Mouse (Mus musculus) intestine, embryonic 16.5 days (tissue): ENCODE data around the gene Kifap3. TPM values are rescaled to one million over a fixed set of nuclear protein-coding genes. Genes with fewer than 3 reads are reported as not detected.
"Not testable (repeated sequence)": the region's sequence is repeated elsewhere in the genome, so short reads cannot be mapped to it uniquely, and the experiment has no call there.

Experiments used
- ATAC-seq: fragments of 200-750 bp; cut with Nextera tagmentation; 2 replicates; pipeline ENCODE4 v1.8.0; 2017; ENCODE audit warnings: moderate TSS enrichment, moderate library complexity
- H3K27ac ChIP-seq: fragments of 300-500 bp; sonication (generic); 2 replicates; pipeline ENCODE4 v1.5.1; 2014; ENCODE audit warnings: mild to moderate bottlenecking, low read length
- H3K27me3 ChIP-seq: fragments of 300-500 bp; sonication (generic); replicated peaks from 2 replicates; pipeline ENCODE4 v1.6.1; 2014; ENCODE audit warnings: low read length, control low read depth, mixed read lengths; ENCODE audit not compliant: control insufficient read depth, insufficient read depth
- H3K36me3 ChIP-seq: fragments of 300-500 bp; sonication (generic); 2 replicates; pipeline ENCODE4 v1.6.1; 2014; ENCODE audit warnings: low read length, control low read depth; ENCODE audit not compliant: control insufficient read depth, insufficient read depth
- H3K4me1 ChIP-seq: fragments of 300-500 bp; sonication (generic); 2 replicates; pipeline ENCODE4 v1.6.1; 2014; ENCODE audit warnings: low read length, control low read depth, mixed read lengths; ENCODE audit not compliant: control insufficient read depth, insufficient read depth
- H3K4me2 ChIP-seq: fragments of 300-500 bp; sonication (generic); 2 replicates; pipeline ENCODE4 v1.6.1; 2014; ENCODE audit warnings: low read depth, low read length, control low read depth
- H3K4me3 ChIP-seq: fragments of 300-500 bp; sonication (generic); 2 replicates; pipeline ENCODE4 v1.5.1; 2014; ENCODE audit warnings: mild to moderate bottlenecking, low read length
- H3K9ac ChIP-seq: fragments of 300-500 bp; sonication (generic); 2 replicates; pipeline ENCODE4 v1.6.1; 2014; ENCODE audit warnings: low read depth, low read length
- H3K9me3 ChIP-seq: fragments of 300-500 bp; sonication (generic); 2 replicates; pipeline ENCODE4 v1.6.1; 2016; ENCODE audit warnings: low read length, control low read depth; ENCODE audit not compliant: control insufficient read depth
- WGBS: fragments of 180-500 bp; shearing (Covaris S2); extraction: QIAGEN DNeasy Blood & Tissue Kit; methylation state at CpG from one replicate; pipeline ENCODE4 v1.1.7; 2014; 5-methylcytosine and 5-hydroxymethylcytosine counted together
- polyA plus RNA-seq: library from polyadenylated mRNA; unstranded; fragments of >200 nt; fragmentation: Nextera tagmentation; extraction: Ambion mirVana; gene quantifications from 2 replicates; pipeline ENCODE4 v1.2.1, GENCODE M21; 2015

Kifap3 gene
- polyA plus RNA-seq, 1 experiment from 2014 or later, result 17.0 TPM

DNA sequence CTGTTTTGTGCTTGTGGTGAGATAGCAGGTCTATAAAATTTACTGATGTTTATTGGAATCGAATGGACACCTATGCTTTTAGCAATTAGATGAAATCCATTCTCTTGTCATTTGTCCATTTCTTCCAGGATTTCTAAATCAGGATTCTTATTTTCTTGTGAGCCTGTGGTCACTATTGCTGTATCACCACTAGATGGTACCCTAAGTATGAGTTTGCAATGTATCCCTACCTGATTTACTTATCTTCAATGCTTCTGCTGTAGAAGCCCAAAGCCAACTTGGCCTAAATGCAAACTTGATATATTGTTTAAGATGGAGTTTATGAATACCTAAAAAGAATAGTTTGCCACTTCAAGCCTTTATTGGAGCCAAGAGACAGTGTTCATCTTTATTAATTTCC is 54.7 kb downstream of the Kifap3 start:
- H3K36me3 ChIP-seq, result no peaks in the 10 kb centered on the region
- no peaks in the 10 kb centered on the region for H3K27me3 ChIP-seq
- ATAC-seq, result no peak
- H3K27ac ChIP-seq, result no peak overlapping the region
- no peak overlapping the region for H3K4me3 ChIP-seq
- 66% methylated on average over 1 of the region's 1 CpGs for WGBS
- H3K4me1 ChIP-seq, result no peaks in the 10 kb centered on the region
- H3K9ac ChIP-seq, result no peak overlapping the region
- no peak overlapping the region for H3K4me2 ChIP-seq
- H3K9me3 ChIP-seq, result no peaks in the 10 kb centered on the region

DNA sequence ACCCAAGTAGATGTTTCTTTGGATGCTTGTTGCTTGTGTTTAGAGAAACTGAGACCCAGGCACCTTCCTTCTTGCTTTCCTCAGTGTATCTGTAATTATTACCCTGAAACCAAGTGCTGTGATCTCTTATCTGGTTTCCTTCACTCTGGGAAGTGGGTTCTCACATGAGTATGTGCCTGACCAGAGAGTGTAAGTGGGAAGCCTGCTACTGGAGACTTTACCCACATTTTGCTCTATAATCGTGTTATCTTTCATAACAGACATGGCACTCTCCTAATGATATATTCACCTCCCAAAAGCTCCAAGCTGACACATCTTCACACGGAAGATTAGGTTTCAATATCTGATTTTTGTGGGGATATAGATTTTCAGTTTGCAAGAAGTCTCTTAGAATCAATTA is 55.7 kb downstream of the Kifap3 start:
- H3K4me2 ChIP-seq, result no peak overlapping the region
- WGBS, result 89% methylated on average over 2 of the region's 2 CpGs

DNA sequence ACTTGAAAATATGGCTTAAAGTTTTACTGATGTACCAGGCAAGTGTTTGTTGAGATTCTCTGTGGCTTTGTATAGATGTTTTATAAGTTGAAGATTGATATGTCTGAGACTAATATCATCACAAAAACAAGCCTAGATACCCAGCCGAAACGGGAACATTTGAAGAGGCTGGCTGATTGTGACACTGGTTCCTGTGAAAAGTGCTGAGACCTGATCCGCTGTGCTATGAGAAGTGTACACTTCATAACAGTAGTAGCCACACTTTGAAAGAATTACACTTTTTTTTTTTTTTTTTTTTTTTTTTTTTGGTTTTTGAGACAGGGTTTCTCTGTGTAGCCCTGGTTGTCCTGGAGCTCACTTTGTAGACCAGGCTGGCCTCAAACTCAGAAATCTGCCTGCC is 59.1 kb downstream of the Kifap3 start:
- ATAC-seq, H3K9me3 ChIP-seq: not testable (repeated sequence)

More for the DNA sequence above, 55.7 kb downstream of the Kifap3 start:
- Histone ChIP-seq H3K4me3 (no peak overlapping the region), H3K27ac (no peak overlapping the region), H3K9ac (no peak overlapping the region), H3K36me3 (no peaks in the 10 kb centered on the region), H3K27me3 (no peaks in the 10 kb centered on the region), H3K4me1 (no peaks in the 10 kb centered on the region), H3K9me3 (no peaks in the 10 kb centered on the region)
- no peak for ATAC-seq

DNA sequence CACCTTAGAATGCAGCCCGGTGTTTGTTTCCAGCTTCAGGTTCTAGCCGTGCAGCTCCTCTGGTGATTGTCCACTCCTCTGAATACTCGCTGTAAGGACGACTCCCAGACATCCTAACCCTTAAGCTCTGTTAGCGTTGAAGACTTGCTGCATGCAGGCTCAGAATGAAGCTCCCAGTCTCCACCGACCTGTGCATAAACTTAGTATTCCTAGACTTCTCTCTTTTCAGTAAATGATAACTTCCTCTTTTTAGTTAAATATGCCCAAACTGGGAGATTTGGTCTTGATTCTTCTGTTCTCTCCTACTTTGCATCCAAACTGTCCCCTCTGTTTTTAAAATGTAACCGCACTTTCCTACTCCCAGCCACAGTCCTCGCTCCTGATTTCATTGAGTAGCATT is 61.2 kb downstream of the Kifap3 start:
- H3K36me3 ChIP-seq, result no peaks in the 10 kb centered on the region
- no peak overlapping the region for H3K9ac ChIP-seq
- no peak for ATAC-seq
- 86% methylated on average over 8 of the region's 8 CpGs for WGBS
- H3K27ac ChIP-seq, result no peak overlapping the region
- H3K9me3 ChIP-seq, result no peaks in the 10 kb centered on the region
- no peak overlapping the region for H3K4me2 ChIP-seq
- H3K4me3 ChIP-seq, result no peak overlapping the region
- H3K27me3 ChIP-seq, result no peaks in the 10 kb centered on the region
- H3K4me1 ChIP-seq, result no peaks in the 10 kb centered on the region

More for the DNA sequence above, 59.1 kb downstream of the Kifap3 start:
- H3K27me3 ChIP-seq, H3K4me1 ChIP-seq, H3K9ac ChIP-seq, H3K4me3 ChIP-seq, H3K4me2 ChIP-seq, H3K27ac ChIP-seq, H3K36me3 ChIP-seq: not testable (repeated sequence)
- WGBS, result 91% methylated on average over 3 of the region's 3 CpGs

DNA sequence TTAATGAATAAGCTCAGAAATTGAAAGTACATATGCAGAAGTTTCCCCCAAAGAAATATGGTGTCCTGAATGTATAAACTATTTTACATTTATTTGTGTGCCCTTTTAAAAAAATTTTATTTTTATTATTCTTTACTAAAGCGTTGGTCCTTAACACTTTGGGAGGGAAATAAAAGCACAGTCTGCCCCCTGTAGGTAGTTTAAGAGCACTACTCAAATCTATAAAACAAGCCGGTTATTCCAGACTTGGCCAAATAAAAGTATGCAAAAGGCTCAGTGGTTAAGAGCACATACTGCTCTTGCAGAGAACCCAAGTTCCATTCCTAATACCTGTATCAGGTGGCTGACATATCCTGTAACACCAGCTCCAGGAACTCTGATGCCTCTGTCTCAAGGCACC is 62.9 kb downstream of the Kifap3 start:
- H3K36me3 ChIP-seq, result no peaks in the 10 kb centered on the region
- 58% methylated on average over 2 of the region's 2 CpGs for WGBS
- no peak overlapping the region for H3K9ac ChIP-seq
- no peaks in the 10 kb centered on the region for H3K9me3 ChIP-seq
- H3K4me2 ChIP-seq, result no peak overlapping the region
- no peak for ATAC-seq
- no peak overlapping the region for H3K27ac ChIP-seq
- no peaks in the 10 kb centered on the region for H3K4me1 ChIP-seq
- H3K4me3 ChIP-seq, result no peak overlapping the region
- H3K27me3 ChIP-seq, result no peaks in the 10 kb centered on the region

DNA sequence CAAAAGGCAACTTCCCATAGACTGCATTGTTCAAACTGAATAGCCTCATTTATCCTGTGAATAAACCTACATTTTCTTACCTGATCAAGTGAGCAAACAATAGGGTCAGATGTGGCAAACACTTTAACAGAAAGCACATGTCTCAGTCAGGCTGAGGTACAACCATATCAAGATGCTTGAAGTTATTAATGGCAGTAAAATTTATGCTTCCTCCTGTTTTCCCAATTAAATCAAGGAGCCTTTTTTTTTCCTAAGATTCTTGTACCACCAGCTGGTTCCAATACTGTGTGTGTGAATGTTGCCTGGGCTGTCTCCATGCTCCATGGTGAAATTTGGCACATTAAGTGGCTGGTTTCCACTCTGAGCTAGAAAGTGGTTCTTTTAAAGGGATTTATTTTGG is 64.5 kb downstream of the Kifap3 start:
- Histone ChIP-seq H3K4me3 (no peak overlapping the region), H3K4me1 (no peaks in the 10 kb centered on the region), H3K9ac (no peak overlapping the region), H3K27me3 (no peaks in the 10 kb centered on the region), H3K4me2 (no peak overlapping the region), H3K36me3 (no peaks in the 10 kb centered on the region), H3K27ac (no peak overlapping the region), H3K9me3 (no peaks in the 10 kb centered on the region)
- ATAC-seq, result no peak

- H3K27me3 ChIP-seq, result no peaks in the 10 kb centered on the region
- no peak for ATAC-seq
- 46% methylated on average over 5 of the region's 5 CpGs for WGBS
Observed at GRCm38 (mm10) chr1:163852884-163853560, 73.6 kb downstream of the Kifap3 start.

GRCm38 (mm10) chr1:163858420-163858819 is 79.0 kb downstream of the Kifap3 start:
- ATAC-seq, result no peak
- no peak overlapping the region for H3K4me3 ChIP-seq
- H3K27ac ChIP-seq, result no peak overlapping the region
- no peaks in the 10 kb centered on the region for H3K36me3 ChIP-seq
- H3K4me1 ChIP-seq, result no peaks in the 10 kb centered on the region
- H3K9me3 ChIP-seq, result no peaks in the 10 kb centered on the region
- no peak overlapping the region for H3K9ac ChIP-seq
- WGBS, result 88% methylated on average over 2 of the region's 2 CpGs
- no peak overlapping the region for H3K4me2 ChIP-seq
- H3K27me3 ChIP-seq, result no peaks in the 10 kb centered on the region

More at GRCm38 (mm10) chr1:163852884-163853560, 73.6 kb downstream of the Kifap3 start:
- Histone ChIP-seq H3K4me2 (no peak overlapping the region), H3K4me1 (no peaks in the 10 kb centered on the region), H3K27ac (no peak overlapping the region), H3K4me3 (no peak overlapping the region), H3K36me3 (0 out of 2 replicates have a peak, but pooled peaks cover 2% of the 10 kb centered on the region), H3K9me3 (no peaks in the 10 kb centered on the region), H3K9ac (no peak overlapping the region)

DNA sequence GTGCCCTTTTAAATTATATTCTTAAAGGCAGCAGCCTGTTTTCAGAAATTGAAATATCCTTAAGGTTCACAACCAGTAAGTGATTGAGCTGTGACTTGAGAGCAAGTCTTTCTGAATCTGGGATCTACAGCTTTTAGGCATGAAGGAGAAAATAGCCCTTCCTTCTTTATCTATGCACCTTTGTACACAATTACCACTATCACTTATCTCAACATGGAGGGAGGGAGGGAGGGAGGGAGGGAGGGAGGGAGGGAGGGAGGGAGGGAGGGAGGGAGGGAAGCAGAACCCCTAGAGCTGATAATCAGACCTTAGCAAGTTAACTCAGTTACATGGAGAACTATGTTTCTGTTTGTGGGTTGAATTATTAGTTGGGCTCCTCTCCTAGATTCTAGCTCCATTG is 82.2 kb downstream of the Kifap3 start:
- Histone ChIP-seq H3K36me3 (peaks cover 2% of the 10 kb centered on the region; the same call in 1 of the 2 replicates), H3K4me1 (no peaks in the 10 kb centered on the region), H3K27me3 (no peaks in the 10 kb centered on the region), H3K27ac (no peak overlapping the region), H3K4me2 (no peak overlapping the region), H3K4me3 (no peak overlapping the region), H3K9me3 (no peaks in the 10 kb centered on the region), H3K9ac (no peak overlapping the region)
- no peak for ATAC-seq

GRCm38 (mm10) chr1:163873158-163873557 is 93.8 kb downstream of the Kifap3 start:
- H3K9me3 ChIP-seq, result no peaks in the 10 kb centered on the region
- ATAC-seq, result no peak
- H3K27ac ChIP-seq, result no peak overlapping the region
- H3K36me3 ChIP-seq, result no peaks in the 10 kb centered on the region
- no peak overlapping the region for H3K4me3 ChIP-seq
- WGBS, result 82% methylated on average over 3 of the region's 3 CpGs
- no peaks in the 10 kb centered on the region for H3K27me3 ChIP-seq
- H3K4me2 ChIP-seq, result no peak overlapping the region
- no peaks in the 10 kb centered on the region for H3K4me1 ChIP-seq
- no peak overlapping the region for H3K9ac ChIP-seq
